Mouse (Mus musculus) urinary bladder, postnatal 25 days (tissue): ENCODE data around the gene Nfic.

ENCODE experiments used
- DNase-seq: peaks from one replicate; pipeline ENCODE4 v3.0.0; 2022; ENCODE audit warnings: low spot score

The Nfic gene

DNA sequence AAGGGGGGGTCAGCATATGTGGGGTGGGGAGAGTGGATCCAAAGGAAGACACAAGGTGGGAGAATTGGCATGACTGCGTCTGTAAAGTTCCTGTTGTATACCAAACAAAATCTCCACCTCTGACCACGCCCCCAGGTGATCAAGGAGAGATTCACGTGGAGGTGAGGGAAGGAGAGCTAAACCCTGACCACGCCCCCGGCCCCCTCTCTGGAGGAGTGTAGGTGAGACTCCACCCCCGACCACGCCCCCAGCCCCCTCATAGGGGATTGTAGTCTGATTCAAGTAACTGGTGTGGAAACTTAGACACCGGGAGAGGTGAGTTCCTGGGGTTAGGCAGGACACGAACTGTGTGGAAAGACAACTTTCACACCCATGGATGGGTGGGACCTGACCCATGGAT, 51.4 kb downstream of the Nfic start:
- DNase-seq, result no peak

DNA sequence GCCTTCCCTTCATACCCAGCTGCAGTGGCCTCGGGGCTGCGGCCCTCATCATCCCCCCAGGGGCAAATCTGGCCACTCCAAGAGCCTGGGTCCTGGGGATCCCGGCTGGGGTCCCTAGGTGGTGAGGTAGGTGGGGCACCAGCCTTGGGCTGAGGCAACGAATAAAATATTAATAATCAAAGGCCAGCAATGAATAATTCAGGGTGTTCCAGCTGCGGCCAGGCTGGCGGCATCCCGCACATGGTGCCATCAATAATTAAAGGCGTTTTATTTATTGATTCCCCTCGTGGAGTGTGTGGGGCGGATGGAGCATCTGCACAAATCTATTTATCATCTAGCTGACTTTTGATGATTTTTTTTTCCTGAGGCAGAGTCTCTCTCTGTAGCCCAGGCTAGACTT, 51.9 kb downstream of the Nfic start:
- DNase-seq, result no peak

DNA sequence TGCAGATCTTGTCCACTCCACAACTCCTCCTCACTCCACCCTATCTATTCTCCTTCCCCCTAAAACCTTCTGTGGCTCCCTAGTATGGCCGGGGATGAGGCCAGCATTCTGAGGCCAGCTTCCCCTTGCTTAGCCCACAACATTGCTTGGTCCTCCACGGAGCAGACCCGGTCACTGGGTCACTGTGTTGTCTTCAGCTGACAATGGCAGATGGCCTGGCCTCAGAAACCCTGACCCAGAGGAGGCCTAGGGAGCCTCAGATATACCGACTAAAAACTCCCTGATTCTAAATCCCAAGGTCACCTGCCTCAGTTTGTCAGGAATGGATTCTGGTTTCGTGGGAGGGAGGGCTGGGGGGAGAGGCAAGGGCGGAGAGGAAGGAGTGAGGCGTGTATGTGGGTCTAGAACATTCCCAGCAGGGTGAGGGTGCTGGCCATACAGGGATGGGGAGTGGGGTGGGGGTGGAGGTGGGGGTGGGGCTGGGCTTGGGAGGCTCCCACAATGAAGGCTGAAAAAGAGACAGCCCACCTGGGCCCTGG, 53.1 kb downstream of the Nfic start:
- DNase-seq, result no peak

DNA sequence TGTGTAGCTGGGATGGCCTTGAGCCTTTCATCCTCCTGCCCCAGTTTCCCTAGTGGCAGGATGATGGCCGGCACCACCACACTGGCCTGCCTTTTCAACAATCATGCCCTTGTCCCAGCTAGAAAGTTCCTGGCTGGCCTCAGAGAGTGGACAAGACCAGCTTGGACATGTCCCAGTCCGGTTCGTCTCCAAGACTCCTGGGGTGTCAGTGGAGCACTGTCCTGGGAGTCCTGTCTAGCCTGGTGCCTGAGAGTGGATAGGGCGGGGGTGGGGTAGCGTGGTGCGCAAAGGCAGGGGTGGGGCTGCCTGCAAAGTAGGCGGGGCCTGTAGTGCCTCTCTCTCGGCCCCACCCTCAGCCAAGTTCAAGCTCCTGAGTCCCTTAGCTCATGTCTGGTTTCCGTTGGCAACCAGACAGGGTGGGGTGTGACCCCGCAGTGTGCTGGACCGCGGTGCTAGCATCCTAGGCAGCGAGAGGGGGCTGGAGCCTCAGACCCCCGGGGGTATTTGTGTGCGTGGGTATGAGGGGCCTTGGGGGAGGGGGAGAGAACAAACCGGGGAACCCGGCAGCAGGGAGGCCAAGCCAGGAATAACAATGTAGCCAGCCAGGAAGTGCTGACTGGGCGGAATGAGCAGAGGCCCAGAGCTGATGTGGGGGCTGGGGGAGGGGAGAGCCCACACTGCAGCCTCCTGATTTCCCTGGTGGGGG, 53.8 kb downstream of the Nfic start:
- peak; percentile 63 for DNase-seq

DNA sequence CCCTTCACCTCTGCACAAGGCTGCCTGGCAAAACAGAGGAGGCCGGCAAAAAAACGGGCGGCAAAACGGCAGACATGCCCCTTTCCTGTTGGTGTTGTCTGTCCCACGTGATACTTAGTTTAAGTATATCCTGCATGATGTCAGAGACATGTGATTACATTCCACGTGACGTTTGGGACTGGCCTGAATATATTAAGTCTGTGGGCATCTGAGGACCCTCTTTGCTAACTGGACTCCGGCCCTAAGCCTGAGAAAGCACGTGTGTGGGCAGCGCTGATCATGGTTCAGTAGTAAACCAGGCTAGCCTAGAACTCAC, 54.3 kb downstream of the Nfic start:
- DNase-seq, result no peak

DNA sequence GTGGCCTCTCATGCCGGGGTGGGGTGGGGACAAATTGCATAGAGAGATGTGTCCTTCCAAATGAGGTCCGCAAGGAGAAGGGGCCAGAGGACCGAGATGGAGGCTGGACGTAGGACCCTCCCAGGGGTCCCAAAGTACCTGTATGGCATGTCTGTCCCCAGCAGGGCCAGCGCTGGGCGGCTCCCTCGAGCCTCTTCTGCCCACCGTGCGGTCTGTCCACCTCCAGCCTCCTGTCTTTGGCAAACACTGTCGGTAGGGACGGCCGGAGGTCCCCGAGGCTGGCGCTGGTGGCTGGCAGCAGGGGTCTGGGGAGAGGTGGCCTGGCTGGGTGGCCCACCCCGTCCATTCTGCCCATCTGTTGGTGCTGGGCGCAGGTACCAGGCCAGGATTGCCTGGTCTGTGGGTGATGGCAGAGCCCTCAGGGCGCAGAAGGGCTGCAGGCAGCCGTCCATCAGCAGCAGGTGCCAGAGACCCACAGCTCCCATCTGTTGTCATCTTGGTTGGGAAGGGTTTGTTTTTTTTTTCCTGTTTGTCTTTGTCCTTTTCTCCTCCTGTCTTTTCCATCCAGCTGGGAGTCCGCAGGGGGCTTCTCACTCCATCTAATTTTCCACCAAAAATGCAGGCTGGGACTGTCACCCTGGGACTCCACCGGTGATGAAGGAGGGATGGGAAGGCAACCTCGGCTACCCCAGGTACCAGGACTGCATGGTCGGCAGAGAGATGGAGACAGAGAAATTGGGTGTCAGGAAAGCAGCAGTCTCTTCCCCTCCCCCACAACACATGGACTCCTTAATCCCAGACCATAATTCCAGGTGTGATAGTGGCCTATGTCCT, 54.8 kb downstream of the Nfic start:
- no peak for DNase-seq

DNA sequence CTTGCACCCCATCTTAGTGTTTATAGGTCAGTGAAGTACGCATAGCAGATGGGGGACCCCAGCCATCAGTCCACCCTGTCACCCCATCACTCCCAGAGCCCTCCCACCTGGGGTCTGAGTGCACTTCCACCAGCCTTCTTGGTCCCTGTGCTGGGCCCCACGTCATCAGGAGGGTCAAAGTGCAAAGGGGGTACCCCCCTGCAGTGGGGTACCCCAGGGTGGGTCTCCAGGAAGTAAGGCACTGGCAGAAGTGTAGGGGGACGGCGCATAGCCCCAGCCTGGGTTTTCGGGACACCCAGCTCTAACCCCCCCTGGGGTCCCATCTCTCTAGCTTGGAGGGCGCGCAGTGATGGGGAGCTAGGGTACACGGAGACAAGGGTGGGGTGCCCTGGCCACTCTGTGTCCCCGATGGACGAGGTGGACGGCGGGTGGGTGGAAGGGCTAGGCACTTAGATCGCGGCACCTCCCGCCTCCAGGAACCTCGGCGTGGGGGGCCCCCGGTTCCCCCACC, 55.6 kb downstream of the Nfic start:
- no peak for DNase-seq

DNA sequence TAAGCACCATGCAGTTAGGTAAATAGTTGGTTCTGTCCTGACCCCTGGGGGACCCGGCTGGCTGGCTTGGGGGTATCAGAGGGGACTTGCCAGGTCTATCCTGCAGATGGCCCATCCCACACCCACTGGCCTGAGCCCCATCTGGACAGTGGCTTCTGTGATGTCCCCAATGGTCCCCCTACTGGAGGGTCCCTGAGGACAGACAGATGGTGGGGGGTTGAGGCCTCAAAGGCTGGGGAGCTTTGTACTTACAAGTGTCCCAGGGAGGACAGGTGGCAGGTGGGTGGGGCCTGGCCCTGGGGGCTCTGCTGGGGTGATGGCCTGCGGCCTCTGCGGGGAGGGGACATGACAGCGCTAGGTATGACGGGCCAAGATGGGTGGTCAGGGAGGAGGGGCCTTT, 56.1 kb downstream of the Nfic start:
- no peak for DNase-seq

DNA sequence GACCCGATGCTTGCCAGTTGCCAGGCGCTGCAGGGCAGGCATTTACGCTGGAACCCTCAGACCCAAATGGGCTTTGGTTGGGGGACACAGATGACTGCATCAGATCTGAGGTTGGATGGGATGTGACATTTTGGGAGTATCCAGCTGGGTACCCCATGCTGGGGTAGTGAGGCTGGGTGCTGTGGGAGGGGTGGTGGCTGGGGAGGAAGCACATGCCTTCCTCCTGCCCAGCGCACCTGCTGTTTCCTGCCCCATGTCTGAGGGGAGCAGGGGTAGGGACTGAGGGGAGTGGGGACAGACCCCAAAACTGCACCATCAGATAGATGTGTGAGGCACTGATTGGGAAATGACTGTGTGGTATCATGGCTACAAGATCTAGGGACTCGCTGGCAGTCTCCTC, 58.7 kb downstream of the Nfic start:
- DNase-seq, result no peak

DNA sequence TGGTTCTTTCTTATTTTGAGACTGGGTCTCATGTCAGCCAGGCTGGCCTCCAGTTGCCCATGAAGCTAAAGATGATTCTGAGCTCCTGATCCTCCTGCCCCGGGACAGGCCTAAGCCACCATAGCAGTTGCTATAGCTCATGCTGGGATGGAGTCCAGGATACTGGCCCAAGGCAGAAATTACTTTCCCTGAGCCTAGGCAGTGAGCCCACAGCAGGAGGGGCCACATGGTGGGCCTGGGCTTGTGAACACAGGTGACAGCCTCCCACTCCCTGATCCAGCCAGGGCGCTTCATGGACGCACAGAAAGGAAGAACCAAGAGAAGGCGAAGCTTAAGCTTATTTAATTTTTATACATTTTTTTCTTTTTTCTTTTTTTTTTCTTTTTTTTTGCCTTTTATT, 59.6 kb downstream of the Nfic start:
- DNase-seq, result no peak

DNA sequence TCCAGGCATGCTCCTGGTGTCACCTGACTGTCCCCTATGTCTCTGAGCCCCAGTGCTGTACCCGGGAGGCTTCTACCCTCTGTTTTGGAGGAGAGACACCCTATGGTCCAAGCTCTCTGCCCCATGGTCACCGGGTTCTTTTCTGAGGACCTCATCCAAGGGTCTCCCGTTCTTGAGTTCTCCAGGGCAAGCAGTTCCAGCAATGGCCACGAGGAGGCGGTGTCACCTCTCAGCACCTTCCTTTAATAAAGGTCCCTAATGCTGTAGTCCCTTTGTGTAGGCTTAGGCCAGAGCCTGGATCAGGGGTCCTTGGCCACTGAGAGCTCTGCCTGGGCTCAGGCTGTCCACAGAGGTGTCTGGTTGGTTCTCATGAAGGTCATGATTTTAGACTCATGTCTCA, 60.3 kb downstream of the Nfic start:
- peak; percentile 64 for DNase-seq

DNA sequence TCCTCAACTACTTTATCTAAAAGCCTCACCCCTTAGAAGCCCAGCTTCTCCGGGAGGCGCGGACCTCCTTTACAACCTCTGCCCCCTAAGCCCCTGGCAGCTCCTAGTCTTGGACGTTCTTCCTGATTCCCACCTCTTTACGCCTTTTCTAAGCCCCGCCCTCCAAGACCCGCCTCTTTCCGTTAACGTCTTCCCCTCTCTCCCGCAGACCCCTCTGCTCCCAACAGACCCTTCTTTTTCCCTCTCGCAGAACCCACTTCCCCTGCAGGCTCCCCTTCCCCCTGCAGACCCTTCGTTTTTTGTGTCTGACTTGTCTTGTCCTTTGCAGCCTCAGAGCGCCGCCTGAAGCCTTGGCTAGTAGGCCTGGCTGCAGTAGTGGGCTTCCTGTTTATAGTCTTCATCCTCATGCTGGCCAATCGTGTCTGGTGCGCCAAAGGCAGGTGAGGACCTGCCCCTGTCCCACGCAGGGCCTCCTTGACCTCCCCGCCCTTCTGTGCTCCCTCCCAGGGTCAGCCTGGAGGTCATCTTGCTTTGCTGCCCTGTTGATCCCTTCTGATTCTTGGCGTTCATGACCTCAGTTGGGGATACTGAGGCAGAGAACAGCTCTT, 61.9 kb downstream of the Nfic start:
- DNase-seq, result no peak

DNA sequence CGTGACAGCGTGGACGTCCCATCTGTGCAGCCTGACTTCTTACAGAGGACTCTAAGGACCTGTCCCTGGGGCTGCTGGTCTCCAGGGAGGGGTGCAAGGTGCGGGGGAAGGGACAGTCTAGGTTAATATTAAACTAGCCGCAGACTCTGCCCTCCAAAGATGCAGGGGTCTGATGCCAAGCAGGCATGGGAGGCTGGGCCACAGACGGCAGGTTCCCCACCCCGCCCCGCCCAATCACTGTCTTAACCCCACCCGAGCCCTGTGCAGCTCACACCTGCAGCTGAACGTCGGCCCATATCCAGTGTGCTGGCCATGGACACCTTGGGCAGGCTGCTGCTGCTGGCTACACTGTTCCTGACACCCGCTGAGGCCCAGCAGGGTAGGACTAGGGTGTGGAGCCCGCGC, 62.7 kb downstream of the Nfic start, which contains the start of gene Smim24:
Gene Smim24 (plus strand): TSS at position 271 of the 405 bp plus-strand sequence.
- DNase-seq, result no peak

DNA sequence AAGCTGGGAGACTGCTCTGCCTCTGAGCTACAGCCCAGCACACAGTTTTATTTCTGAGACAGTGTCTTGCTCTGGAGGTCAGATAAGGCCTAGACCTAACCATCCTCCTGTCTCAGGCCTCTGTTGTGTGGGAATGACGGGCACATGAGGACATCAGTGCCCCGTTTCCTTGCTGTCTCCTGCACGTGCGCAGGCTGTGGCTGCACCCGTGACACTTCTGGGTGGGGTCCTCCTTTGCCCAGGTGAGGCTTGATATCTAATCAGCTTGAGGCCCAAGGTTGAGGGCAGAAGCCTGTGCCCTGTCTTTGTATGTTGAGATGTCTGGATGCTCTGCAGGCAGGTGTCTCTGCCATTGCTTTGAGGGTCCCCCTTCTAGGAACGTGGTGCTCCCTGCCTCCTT, 63.2 kb downstream of the Nfic start:
- DNase-seq, result no peak

DNA sequence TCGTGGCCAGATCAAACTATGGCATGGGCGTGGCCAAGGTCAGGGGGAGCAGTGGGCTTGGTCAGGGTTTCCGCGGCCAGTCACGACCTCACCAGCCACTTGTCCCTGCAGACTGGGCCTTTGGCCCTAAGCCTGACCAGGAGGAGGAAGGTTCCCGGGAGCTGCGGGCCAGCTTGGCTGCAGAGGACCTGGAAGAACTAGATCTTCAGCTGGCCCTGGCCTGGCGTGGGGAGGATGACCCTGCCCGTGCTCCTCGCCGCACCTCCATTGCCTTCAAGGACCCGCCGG, 64.8 kb downstream of the Nfic start:
- no peak for DNase-seq

DNA sequence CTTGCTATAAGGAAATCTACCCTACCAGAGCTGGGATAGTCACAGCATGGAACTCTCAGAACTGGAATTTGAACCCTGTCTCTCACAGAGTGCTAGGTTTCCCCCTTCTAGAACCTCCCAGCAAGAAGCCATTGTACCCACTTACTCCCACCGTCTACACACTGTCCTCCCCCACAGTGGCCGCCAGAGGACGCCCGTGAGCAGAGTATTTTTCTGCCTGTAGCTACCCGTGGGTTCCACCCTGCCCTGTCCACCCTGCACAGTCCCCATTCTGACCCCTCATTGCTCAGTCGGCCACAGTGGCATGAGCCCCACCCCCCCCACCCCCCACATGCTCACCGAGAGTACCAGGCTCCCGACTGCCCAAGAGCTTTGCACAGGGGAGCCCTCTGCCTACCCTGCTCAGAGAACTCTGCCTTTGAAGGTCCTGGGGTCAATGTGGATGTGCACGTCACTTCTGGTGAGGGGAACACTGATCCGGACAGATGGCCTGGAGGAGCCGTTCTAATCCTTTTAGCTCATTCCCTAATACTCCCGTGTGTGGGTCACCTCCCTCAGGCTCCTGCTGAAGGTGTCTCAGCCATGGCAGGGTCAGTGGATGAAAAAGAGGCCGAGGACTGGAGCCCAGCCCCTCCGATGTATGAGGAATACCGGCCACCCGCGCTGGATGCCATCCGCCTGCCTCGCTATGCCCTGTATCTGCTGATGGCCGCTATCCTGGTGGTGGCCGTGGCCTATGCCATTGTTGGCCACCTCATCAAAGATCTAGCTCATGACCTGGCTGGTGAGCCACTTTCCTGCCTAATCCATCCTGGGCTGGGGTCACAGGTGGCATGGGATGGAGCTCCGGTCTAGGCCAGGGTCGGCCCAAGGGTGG, 65.4 kb downstream of the Nfic start:
- peak; percentile 73 for DNase-seq

DNA sequence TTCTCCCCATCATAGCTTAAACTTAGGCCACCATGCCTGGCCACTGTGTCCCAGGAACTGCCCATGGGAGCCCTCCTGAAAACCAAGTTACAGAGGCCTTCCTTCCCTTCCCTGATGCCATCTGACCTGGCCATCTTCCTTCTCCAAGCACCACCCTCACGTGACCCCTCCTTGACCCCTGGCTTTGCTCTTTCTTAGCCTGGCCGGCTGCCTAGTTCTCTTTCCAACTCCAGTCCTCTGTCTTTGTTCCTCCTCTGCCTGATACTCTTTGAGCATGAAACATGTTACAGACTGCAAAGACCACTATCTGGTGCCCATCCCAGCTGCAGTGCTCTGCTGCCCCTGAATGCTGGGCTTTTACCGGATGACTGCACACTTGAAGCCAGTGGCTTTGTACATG, 66.1 kb downstream of the Nfic start:
- DNase-seq, result no peak

DNA sequence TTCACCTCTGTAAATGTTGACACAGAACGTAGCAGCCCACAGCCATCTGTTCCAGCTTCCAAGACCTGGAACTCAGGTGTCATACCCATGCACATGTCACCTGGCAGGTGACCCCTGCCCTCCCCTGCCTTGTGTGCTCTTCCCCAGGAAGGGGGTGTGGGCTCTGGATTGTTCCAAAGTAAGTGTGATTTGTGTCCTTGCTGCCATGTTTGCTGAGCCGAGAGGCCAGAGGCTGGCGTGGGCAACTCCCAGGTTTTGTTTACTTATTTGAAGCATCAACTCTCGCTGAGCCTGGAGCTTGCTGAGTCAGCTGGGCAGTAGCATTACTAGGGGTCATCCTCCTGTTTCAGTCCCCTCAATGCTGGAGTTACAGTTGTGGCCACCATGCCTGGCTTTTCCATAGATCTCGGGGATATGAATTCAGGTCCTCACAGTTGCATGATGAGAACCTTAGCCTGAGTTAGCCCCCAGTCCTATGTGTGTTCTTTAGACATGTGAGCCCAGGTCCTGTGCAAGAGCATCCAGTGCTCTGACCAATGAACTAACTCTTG, 66.9 kb downstream of the Nfic start, which contains the start of gene Gm48552:
Gene Gm48552 (plus strand): TSS at position 501 of the 551 bp plus-strand sequence.
- DNase-seq, result no peak

DNA sequence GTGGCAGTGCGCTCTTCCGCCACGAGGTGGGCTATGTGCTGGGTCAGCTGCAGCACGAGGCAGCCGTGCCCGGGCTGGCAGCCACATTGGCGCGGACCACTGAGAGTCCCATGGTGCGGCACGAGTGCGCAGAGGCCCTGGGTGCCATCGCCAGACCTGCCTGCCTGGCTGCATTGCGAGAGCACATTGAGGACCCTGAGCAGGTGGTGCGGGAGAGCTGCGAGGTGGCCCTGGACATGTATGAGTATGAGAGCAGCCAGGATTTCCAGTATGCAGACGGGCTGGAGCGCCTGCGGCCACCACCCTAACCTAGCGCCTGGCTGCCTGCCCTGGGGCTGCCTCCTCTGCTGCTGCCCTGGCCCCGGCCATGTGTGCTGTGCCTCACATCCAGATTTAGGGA, 67.7 kb downstream of the Nfic start:
- no peak for DNase-seq

DNA sequence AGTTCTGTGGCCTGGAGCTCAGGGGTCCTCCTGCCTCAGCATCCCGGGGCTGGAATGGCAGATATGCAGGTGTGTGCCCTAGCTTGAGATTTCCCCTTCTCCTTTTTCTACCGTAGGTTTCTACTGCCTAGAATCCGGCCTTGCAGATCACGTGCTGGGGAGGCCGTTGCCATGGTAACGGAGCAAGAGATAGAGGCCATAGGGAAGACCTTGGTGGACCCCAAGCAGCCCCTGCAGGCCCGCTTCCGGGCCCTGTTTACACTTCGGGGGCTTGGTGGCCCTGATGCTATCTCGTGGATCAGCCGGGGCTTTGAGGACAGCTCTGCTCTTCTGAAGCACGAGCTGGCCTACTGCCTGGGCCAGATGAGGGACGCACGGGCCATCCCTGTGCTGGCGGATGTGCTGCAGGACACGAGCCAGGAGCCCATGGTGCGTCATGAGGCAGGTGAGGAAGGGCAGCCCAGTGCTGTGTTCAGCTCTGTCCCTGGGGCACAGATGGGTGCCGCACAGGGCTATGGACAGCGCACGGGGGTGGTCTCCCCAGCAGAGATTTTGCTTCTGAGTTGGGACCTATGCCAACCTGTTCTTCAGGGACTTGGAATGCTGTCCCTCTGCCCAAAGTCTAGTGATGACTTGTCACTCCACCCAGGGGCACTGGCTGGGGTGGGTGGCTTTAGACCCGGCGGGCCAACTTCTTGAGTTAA, 69.7 kb downstream of the Nfic start:
- DNase-seq, result no peak

DNA sequence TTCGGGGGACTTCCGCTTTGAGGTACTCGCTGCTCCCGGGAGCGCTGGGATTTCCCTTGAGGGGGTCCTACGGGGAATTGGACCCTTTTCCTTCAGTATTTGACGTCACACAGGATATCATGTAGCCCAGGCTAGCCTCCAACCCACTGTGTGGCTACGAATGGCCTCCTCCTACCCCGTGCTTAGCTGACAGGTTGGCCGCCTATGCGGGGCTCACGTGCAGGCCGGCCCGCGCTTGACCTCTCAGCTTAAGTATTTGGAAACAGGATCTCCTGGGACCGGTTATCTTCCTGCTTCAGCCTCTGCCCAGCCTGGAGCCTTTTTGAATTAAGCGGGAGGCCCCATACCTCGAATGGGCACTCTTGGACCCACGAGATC, 70.8 kb downstream of the Nfic start:
- no peak for DNase-seq
